Mouse (Mus musculus): ENCODE data around the gene Alkbh6. TPM values are rescaled to one million over a fixed set of nuclear protein-coding genes. Genes with fewer than 3 reads are reported as not detected.

The Alkbh6 gene
- polyA plus RNA-seq, 1 experiment from 2014 or later: 88.6 TPM

- ATAC-seq (ENCODE audit: insufficient number of reproducible peaks, insufficient read depth, low FRiP score, low TSS enrichment): no peak
- H3K4me2 ChIP-seq (replicated peaks): peak overlapping the region; percentile 85; the same call in 1 of the 2 replicates
- no peak overlapping the region for H3K4me3 ChIP-seq
- no peaks in the 10 kb centered on the region for H3K9me3 ChIP-seq
- H3K27ac ChIP-seq: no peak overlapping the region
- H3K27me3 ChIP-seq: no peaks in the 10 kb centered on the region
- peaks cover 6% of the 10 kb centered on the region; the same call in 1 of the 2 replicates for H3K4me1 ChIP-seq
- WGBS: 79% methylated on average over 4 of the region's 4 CpGs
- H3K36me3 ChIP-seq: no peaks in the 10 kb centered on the region
- H3K9ac ChIP-seq: no peak overlapping the region
Measured at GRCm38 (mm10) chr7:30281522-30281921, 27.0 kb upstream of the Alkbh6 start.

- no peak for ATAC-seq (ENCODE audit: insufficient number of reproducible peaks, insufficient read depth, low FRiP score, low TSS enrichment)
- no peaks in the 10 kb centered on the region for H3K36me3 ChIP-seq
- H3K27ac ChIP-seq: no peak overlapping the region
- H3K9me3 ChIP-seq: no peaks in the 10 kb centered on the region
- no peak overlapping the region for H3K9ac ChIP-seq
- H3K27me3 ChIP-seq: no peaks in the 10 kb centered on the region
- 78% methylated on average over 7 of the region's 7 CpGs for WGBS
- H3K4me3 ChIP-seq: no peak overlapping the region
- peaks cover 6% of the 10 kb centered on the region; the same call in 1 of the 2 replicates for H3K4me1 ChIP-seq
- no peak overlapping the region for H3K4me2 ChIP-seq (replicated peaks)
Measured at GRCm38 (mm10) chr7:30282740-30283139, 25.8 kb upstream of the Alkbh6 start.

GRCm38 (mm10) chr7:30286701-30287410 is 21.7 kb upstream of the Alkbh6 start:
- Histone ChIP-seq H3K27me3 (0 out of 2 replicates have a peak, but pooled peaks cover 4% of the 10 kb centered on the region), H3K4me3 (no peak overlapping the region), H3K4me2 (replicated peaks) (no peak overlapping the region), H3K36me3 (no peaks in the 10 kb centered on the region), H3K27ac (no peak overlapping the region), H3K9ac (no peak overlapping the region), H3K4me1 (peaks cover 11% of the 10 kb centered on the region; the same call in 1 of the 2 replicates), H3K9me3 (no peaks in the 10 kb centered on the region)
- 59% methylated on average over 8 of the region's 8 CpGs for WGBS
- ATAC-seq (ENCODE audit: insufficient number of reproducible peaks, insufficient read depth, low FRiP score, low TSS enrichment): no peak

GRCm38 (mm10) chr7:30288046-30288445 is 20.5 kb upstream of the Alkbh6 start:
- no peak for ATAC-seq (ENCODE audit: insufficient number of reproducible peaks, insufficient read depth, low FRiP score, low TSS enrichment)
- Histone ChIP-seq H3K27ac (no peak overlapping the region), H3K9ac (no peak overlapping the region), H3K4me2 (replicated peaks) (no peak overlapping the region), H3K4me3 (no peak overlapping the region), H3K27me3 (0 out of 2 replicates have a peak, but pooled peaks cover 4% of the 10 kb centered on the region), H3K4me1 (peaks cover 22% of the 10 kb centered on the region), H3K36me3 (no peaks in the 10 kb centered on the region), H3K9me3 (no peaks in the 10 kb centered on the region)
- WGBS: 73% methylated on average over 6 of the region's 6 CpGs

- ATAC-seq (ENCODE audit: insufficient number of reproducible peaks, insufficient read depth, low FRiP score, low TSS enrichment): no peak
Measured at GRCm38 (mm10) chr7:30289071-30289713, 19.3 kb upstream of the Alkbh6 start.

GRCm38 (mm10) chr7:30289714-30290399 is 18.7 kb upstream of the Alkbh6 start:
- H3K9ac ChIP-seq: peak overlapping the region; percentile 24; the same call in 1 of the 2 replicates
- H3K4me3 ChIP-seq: no peak overlapping the region
- WGBS: 33% methylated on average over 10 of the region's 10 CpGs
- 0 out of 2 replicates have a peak, but pooled peaks cover 4% of the 10 kb centered on the region for H3K27me3 ChIP-seq
- H3K4me2 ChIP-seq (replicated peaks): no peak overlapping the region
- peak overlapping the region; percentile 60; the same call in 1 of the 2 replicates for H3K27ac ChIP-seq
- no peaks in the 10 kb centered on the region for H3K9me3 ChIP-seq
- peaks cover 22% of the 10 kb centered on the region for H3K4me1 ChIP-seq
- H3K36me3 ChIP-seq: peaks cover 11% of the 10 kb centered on the region
- ATAC-seq (ENCODE audit: insufficient number of reproducible peaks, insufficient read depth, low FRiP score, low TSS enrichment): peak; percentile 31; the same call in 1 of the 2 replicates

More at GRCm38 (mm10) chr7:30289071-30289713, 19.3 kb upstream of the Alkbh6 start:
- H3K27ac ChIP-seq: peak overlapping the region; percentile 60; the same call in 1 of the 2 replicates
- H3K4me1 ChIP-seq: peaks cover 22% of the 10 kb centered on the region
- no peak overlapping the region for H3K4me3 ChIP-seq
- 0 out of 2 replicates have a peak, but pooled peaks cover 4% of the 10 kb centered on the region for H3K27me3 ChIP-seq
- H3K9me3 ChIP-seq: no peaks in the 10 kb centered on the region
- H3K4me2 ChIP-seq (replicated peaks): no peak overlapping the region
- peaks cover 4% of the 10 kb centered on the region for H3K36me3 ChIP-seq
- H3K9ac ChIP-seq: no peak overlapping the region; the same call in 1 of the 2 replicates
- WGBS: 49% methylated on average over 7 of the region's 7 CpGs

GRCm38 (mm10) chr7:30291215-30292131 is 17.0 kb upstream of the Alkbh6 start, which contains the start of gene Clip3:
Gene Clip3 (plus strand): TSS chr7:30291728.
- H3K9ac ChIP-seq: peak within 1 kb of the TSS; percentile 96
- peak; percentile 57 for ATAC-seq (ENCODE audit: insufficient number of reproducible peaks, insufficient read depth, low FRiP score, low TSS enrichment)
- WGBS: 7% methylated on average over 35 of the region's 35 CpGs
- H3K27ac ChIP-seq: peak within 1 kb of the TSS; percentile 73
- H3K4me2 ChIP-seq (replicated peaks): peak within 1 kb of the TSS; percentile 93
- peak within 1 kb of the TSS; percentile 76 for H3K4me3 ChIP-seq
- no peaks in the 10 kb centered on the region for H3K9me3 ChIP-seq
- 0 out of 2 replicates have a peak, but pooled peaks cover 4% of the 10 kb centered on the region for H3K27me3 ChIP-seq
- peaks cover 22% of the 10 kb centered on the region for H3K4me1 ChIP-seq
- H3K36me3 ChIP-seq: peaks cover 25% of the 10 kb centered on the region

GRCm38 (mm10) chr7:30293795-30294194 is 14.7 kb upstream of the Alkbh6 start:
- Histone ChIP-seq H3K27me3 (0 out of 2 replicates have a peak, but pooled peaks cover 4% of the 10 kb centered on the region), H3K36me3 (peaks cover 48% of the 10 kb centered on the region), H3K4me2 (replicated peaks) (no peak overlapping the region), H3K4me3 (no peak overlapping the region), H3K4me1 (peaks cover 22% of the 10 kb centered on the region), H3K9ac (no peak overlapping the region), H3K9me3 (no peaks in the 10 kb centered on the region), H3K27ac (no peak overlapping the region)
- 82% methylated on average over 13 of the region's 13 CpGs for WGBS
- no peak for ATAC-seq (ENCODE audit: insufficient number of reproducible peaks, insufficient read depth, low FRiP score, low TSS enrichment)

- WGBS: 92% methylated on average over 5 of the region's 5 CpGs
- Histone ChIP-seq H3K9me3 (no peaks in the 10 kb centered on the region), H3K4me3 (no peak overlapping the region; the same call in 1 of the 2 replicates), H3K27ac (no peak overlapping the region), H3K9ac (no peak overlapping the region), H3K4me1 (peaks cover 20% of the 10 kb centered on the region), H3K27me3 (0 out of 2 replicates have a peak, but pooled peaks cover 2% of the 10 kb centered on the region), H3K4me2 (replicated peaks) (no peak overlapping the region), H3K36me3 (peaks cover 53% of the 10 kb centered on the region)
- ATAC-seq (ENCODE audit: insufficient number of reproducible peaks, insufficient read depth, low FRiP score, low TSS enrichment): no peak
Measured at GRCm38 (mm10) chr7:30294296-30294695, 14.2 kb upstream of the Alkbh6 start.

- no peaks in the 10 kb centered on the region for H3K27me3 ChIP-seq
- peaks cover 61% of the 10 kb centered on the region for H3K36me3 ChIP-seq
- H3K4me3 ChIP-seq: no peak overlapping the region
- H3K9ac ChIP-seq: no peak overlapping the region
- ATAC-seq (ENCODE audit: insufficient number of reproducible peaks, insufficient read depth, low FRiP score, low TSS enrichment): no peak
- 65% methylated on average over 10 of the region's 10 CpGs for WGBS
- H3K4me2 ChIP-seq (replicated peaks): no peak overlapping the region
- peaks cover 15% of the 10 kb centered on the region for H3K4me1 ChIP-seq
- no peak overlapping the region for H3K27ac ChIP-seq
- H3K9me3 ChIP-seq: no peaks in the 10 kb centered on the region
Measured at GRCm38 (mm10) chr7:30295103-30295502, 13.4 kb upstream of the Alkbh6 start.
